Mouse (Mus musculus) stomach, embryonic 14.5 days (tissue): ENCODE data around the gene Tspear. TPM values are rescaled to one million over a fixed set of nuclear protein-coding genes. Genes with fewer than 3 reads are reported as not detected.

ENCODE experiments used
- ATAC-seq: fragments of 200-750 bp; cut with Nextera tagmentation; 2 replicates; pipeline ENCODE4 v1.8.0; 2017; ENCODE audit warnings: low read depth, moderate TSS enrichment; ENCODE audit not compliant: insufficient number of reproducible peaks, insufficient read depth, low FRiP score
- H3K27ac ChIP-seq: fragments of 300-500 bp; sonication (generic); 2 replicates; pipeline ENCODE4 v1.5.1; 2014; ENCODE audit warnings: mild to moderate bottlenecking, low read length, moderate library complexity, mixed read lengths
- H3K27me3 ChIP-seq: fragments of 300-500 bp; sonication (generic); 2 replicates; pipeline ENCODE4 v1.6.1; 2014; ENCODE audit warnings: low read length, control low read depth, mixed read lengths; ENCODE audit not compliant: control insufficient read depth, insufficient read depth
- H3K36me3 ChIP-seq: fragments of 300-500 bp; sonication (generic); 2 replicates; pipeline ENCODE4 v1.6.1; 2014; ENCODE audit warnings: mild to moderate bottlenecking, control low read depth, low read length, moderate library complexity, mixed read lengths; ENCODE audit not compliant: control insufficient read depth, insufficient read depth
- H3K4me1 ChIP-seq: fragments of 300-500 bp; sonication (generic); 2 replicates; pipeline ENCODE4 v1.6.1; 2014; ENCODE audit warnings: low read length, control low read depth, mixed read lengths; ENCODE audit not compliant: control insufficient read depth, insufficient read depth
- H3K4me2 ChIP-seq: fragments of 300-500 bp; sonication (generic); replicated peaks from 2 replicates; pipeline ENCODE4 v1.6.1; 2014; ENCODE audit warnings: low read depth, low read length, control low read depth
- H3K4me3 ChIP-seq: fragments of 300-500 bp; sonication (generic); 2 replicates; pipeline ENCODE4 v1.5.1; 2014; ENCODE audit warnings: low read depth, low read length, control low read depth
- H3K9ac ChIP-seq: fragments of 300-500 bp; sonication (generic); replicated peaks from 2 replicates; pipeline ENCODE4 v1.6.1; 2014; ENCODE audit warnings: low read depth, mild to moderate bottlenecking, control low read depth, low read length, moderate library complexity, mixed read lengths
- H3K9me3 ChIP-seq: fragments of 300-500 bp; sonication (generic); 2 replicates; pipeline ENCODE4 v1.6.1; 2016; ENCODE audit warnings: low read depth, low read length, control low read depth; ENCODE audit not compliant: control insufficient read depth
- WGBS: fragments of 180-500 bp; shearing (Covaris S2); extraction: QIAGEN DNeasy Blood & Tissue Kit; methylation state at CpG from one replicate; pipeline ENCODE4 v1.1.7; 2014; 5-methylcytosine and 5-hydroxymethylcytosine counted together
- polyA plus RNA-seq: library from polyadenylated mRNA; unstranded; fragments of >200 nt; fragmentation: Nextera tagmentation; extraction: Ambion mirVana; gene quantifications from 2 replicates; pipeline ENCODE4 v1.2.1, GENCODE M21; 2014

Tspear gene
- polyA plus RNA-seq, 1 experiment from 2014 or later, result 0.71 TPM

DNA sequence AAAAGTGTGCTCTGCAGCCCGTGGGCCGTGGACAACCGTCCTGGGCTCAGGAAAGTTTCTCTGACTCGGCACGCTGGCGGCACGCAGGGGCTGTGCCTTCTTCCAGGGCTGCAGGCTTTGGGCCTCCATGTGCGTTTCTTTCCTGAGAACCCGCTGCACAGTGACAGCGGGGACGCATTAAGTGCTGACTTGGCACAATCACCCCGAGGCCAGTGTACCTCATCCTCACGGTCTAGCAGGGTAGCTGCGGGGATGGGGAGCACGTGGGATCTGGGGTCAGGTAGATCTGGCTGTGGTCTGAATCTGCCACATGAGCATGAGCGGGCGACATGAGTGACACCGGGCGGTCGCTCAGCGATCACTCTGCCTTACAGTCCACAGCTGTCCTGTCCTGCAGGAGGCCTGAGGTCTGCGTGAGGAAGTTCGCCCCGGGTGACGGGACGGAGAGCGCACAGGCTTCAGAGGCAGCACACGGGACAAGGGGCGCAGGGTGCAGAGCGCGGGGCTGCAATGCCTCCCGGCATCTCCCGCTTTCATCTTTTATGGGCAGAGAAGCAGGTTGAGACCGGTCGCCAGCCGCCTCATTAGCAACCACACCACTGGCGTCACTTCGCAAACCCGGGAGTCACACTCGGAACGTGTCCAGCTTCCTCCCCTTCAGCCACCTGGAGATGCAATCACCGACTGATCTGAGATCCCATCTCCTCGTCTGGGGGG lies 22.3 kb upstream of the Tspear start:
- WGBS, result 41% methylated on average over 43 of the region's 43 CpGs
- no peaks in the 10 kb centered on the region for H3K27me3 ChIP-seq
- no peaks in the 10 kb centered on the region for H3K9me3 ChIP-seq
- no peak overlapping the region for H3K9ac ChIP-seq
- no peaks in the 10 kb centered on the region for H3K4me1 ChIP-seq
- no peaks in the 10 kb centered on the region for H3K36me3 ChIP-seq
- H3K27ac ChIP-seq, result no peak overlapping the region
- ATAC-seq, result no peak
- H3K4me3 ChIP-seq, result no peak overlapping the region
- H3K4me2 ChIP-seq, result no peak overlapping the region

DNA sequence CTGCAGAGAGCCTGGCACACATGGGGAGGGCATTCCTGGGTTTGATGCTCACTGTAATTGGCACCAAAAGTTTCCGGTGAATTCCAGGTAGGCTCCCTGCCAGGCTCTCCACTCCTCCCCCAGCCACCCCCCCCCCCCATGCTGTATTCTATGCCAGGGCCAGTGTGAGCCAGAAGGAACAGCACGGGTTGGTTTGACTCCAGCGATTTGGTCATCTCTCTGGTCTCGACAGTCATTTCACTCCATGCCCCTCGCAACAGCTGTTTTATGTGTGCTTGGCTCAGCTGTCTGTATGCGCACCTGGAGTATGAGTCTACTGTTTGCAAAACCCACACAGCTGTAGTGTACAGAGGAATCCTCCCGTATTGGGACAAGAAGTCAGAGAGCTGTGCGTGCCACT lies 20.0 kb upstream of the Tspear start:
- no peak overlapping the region for H3K4me3 ChIP-seq
- 51% methylated on average over 8 of the region's 8 CpGs for WGBS

DNA sequence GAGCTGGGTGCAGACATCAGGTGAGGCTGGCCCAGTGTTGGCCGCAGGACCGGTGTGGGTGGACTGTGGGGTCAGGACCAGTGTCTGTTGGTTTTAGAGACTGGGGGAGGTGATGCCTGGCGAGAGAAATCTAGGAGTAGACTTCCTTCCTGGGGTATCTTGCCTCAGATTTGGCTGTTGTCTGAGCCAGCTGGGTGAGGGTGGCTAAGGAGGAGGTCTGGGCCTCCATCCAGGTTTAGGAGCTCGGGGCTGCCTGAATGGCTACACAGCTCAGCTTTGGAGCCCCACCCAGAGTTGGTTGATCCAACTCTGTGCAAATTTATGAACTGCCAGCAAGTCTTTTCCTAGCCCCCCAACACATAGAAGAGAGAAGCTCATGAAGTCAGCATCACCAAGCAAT lies 19.0 kb upstream of the Tspear start:
- WGBS, result 75% methylated on average over 4 of the region's 4 CpGs
- Histone ChIP-seq H3K27ac (no peak overlapping the region), H3K4me3 (no peak overlapping the region), H3K27me3 (no peaks in the 10 kb centered on the region), H3K4me2 (no peak overlapping the region), H3K36me3 (no peaks in the 10 kb centered on the region), H3K4me1 (no peaks in the 10 kb centered on the region), H3K9me3 (no peaks in the 10 kb centered on the region), H3K9ac (no peak overlapping the region)
- no peak for ATAC-seq

More for the DNA sequence above, 20.0 kb upstream of the Tspear start:
- Histone ChIP-seq H3K4me1 (no peaks in the 10 kb centered on the region), H3K4me2 (no peak overlapping the region), H3K9me3 (no peaks in the 10 kb centered on the region), H3K9ac (no peak overlapping the region), H3K27ac (no peak overlapping the region), H3K36me3 (no peaks in the 10 kb centered on the region), H3K27me3 (no peaks in the 10 kb centered on the region)
- ATAC-seq, result no peak

DNA sequence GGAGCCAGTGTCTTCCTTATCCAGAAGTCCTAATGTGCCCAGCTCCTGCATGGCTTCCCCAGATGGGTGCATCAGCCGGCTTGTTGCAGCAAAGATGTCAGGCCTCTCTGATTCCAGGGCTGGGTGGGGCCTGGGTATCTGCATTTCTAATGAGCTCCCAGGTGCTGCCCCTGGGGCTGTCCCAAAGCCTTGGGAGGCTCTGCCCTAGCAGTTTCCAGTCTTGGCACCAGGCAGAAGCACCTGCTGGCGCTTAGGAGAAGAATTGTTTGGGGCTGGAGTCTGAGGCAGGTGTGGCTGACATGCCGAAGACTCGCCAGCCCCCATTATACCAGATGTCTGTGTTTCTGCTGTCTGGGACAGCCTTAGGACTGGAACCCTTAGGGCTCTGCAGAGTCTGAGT lies 15.7 kb upstream of the Tspear start:
- Histone ChIP-seq H3K9me3 (no peaks in the 10 kb centered on the region), H3K27me3 (peaks cover 3% of the 10 kb centered on the region; the same call in 1 of the 2 replicates), H3K4me3 (no peak overlapping the region), H3K9ac (no peak overlapping the region), H3K4me1 (no peaks in the 10 kb centered on the region), H3K27ac (no peak overlapping the region), H3K4me2 (no peak overlapping the region), H3K36me3 (no peaks in the 10 kb centered on the region)
- 78% methylated on average over 4 of the region's 4 CpGs for whole genome bisulfite sequencing
- ATAC-seq, result no peak

DNA sequence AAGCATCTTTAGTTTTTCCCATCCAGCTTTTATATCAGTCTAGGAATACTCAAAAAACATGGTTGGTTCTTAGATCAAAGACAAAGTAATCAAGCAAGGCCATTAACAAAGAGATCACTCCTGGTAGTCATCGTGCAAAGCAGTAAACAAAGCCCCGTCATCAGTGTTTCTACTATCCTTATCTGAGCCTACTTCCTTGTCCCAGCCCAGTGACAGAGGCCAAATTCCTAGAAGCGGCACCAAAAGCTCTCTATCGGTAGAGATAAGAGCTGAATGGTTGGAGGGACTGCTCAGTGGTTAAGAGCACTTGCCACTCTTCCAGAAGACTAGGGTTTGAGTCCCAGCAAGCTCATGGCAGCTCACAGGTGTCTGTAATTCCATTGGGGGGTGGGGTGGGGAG lies 14.8 kb upstream of the Tspear start:
- Histone ChIP-seq H3K27ac (no peak overlapping the region), H3K4me3 (no peak overlapping the region), H3K4me2 (no peak overlapping the region), H3K36me3 (no peaks in the 10 kb centered on the region), H3K27me3 (peaks cover 7% of the 10 kb centered on the region; the same call in 1 of the 2 replicates), H3K9ac (no peak overlapping the region), H3K4me1 (no peaks in the 10 kb centered on the region), H3K9me3 (no peaks in the 10 kb centered on the region)
- ATAC-seq, result no peak
- 39% methylated on average over 4 of the region's 4 CpGs for WGBS

DNA sequence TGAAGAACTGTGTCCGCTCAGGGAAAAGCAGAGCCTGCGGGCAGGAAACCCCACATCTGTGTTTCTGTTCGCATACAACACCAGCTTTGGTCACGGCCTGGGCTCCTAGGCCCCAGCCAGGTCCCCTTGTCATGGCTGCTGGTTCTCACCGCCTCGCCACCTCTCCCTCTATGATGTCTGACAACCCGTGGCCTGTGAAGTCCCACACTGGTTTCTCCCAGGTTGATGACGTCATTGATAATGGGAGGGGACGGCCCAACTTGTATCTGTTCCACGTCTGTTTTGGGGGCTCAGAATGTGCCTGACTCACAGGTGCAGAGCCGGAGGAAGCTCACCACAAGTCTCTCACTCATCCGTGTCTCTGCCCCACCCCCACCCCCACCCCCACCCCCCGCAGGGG lies 12.6 kb upstream of the Tspear start:
- Histone ChIP-seq H3K4me1 (peaks cover 7% of the 10 kb centered on the region; the same call in 1 of the 2 replicates), H3K27me3 (peaks cover 26% of the 10 kb centered on the region), H3K36me3 (no peaks in the 10 kb centered on the region), H3K9ac (no peak overlapping the region), H3K4me3 (no peak overlapping the region), H3K4me2 (no peak overlapping the region), H3K9me3 (no peaks in the 10 kb centered on the region), H3K27ac (no peak overlapping the region)
- WGBS, result 61% methylated on average over 13 of the region's 13 CpGs
- no peak for ATAC-seq

DNA sequence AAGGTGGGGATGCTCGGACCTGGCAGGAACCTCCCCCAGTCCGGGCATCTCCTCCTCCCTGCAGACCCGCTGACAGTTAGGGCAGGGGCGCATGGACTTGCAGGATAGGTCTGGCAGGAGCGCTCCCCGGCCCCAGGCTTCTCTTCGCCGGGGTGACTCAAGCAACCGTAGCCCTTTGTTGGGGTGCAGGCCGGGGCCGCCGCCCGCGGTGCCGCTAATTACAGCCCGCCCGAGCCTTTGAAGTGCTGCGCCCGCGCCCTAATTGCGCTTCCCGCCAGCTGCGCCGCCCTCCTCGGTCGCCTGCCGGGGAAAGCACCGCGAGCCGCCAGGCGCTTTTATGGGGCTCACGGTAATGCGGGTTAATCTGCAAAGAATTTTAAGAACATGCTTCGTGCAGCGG lies 8.8 kb upstream of the Tspear start:
- no peak for ATAC-seq
- Histone ChIP-seq H3K4me2 (peak overlapping the region; percentile 56), H3K27me3 (peaks cover 26% of the 10 kb centered on the region), H3K9me3 (no peaks in the 10 kb centered on the region), H3K36me3 (no peaks in the 10 kb centered on the region), H3K4me1 (peaks cover 7% of the 10 kb centered on the region; the same call in 1 of the 2 replicates), H3K27ac (no peak overlapping the region), H3K9ac (no peak overlapping the region), H3K4me3 (peak overlapping the region; percentile 25)
- WGBS, result under 1% methylated on average over 35 of the region's 35 CpGs

DNA sequence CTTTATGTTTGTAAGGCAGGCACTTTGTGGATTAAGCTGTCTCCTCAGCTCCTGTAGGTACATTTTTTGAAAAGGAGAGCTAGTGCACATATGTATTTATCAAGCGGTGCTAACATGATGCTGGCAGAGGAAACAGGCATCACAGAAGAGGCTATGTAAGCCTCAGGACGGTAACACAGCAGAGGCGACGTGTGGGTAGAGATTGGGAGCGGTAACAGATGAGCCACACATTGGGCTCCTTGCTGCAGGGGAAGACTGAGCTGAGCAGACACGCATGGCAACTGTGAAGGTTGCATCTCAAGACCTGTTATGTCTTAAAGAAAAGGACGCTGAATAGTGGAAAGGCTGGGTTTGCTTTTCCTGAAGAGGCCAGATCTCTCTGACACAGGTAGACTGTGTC lies 3.4 kb upstream of the Tspear start:
- Histone ChIP-seq H3K27ac (no peak overlapping the region), H3K4me1 (0 out of 2 replicates have a peak, but pooled peaks cover 4% of the 10 kb centered on the region), H3K4me3 (no peak overlapping the region), H3K9me3 (no peaks in the 10 kb centered on the region), H3K36me3 (no peaks in the 10 kb centered on the region), H3K27me3 (peaks cover 15% of the 10 kb centered on the region), H3K9ac (no peak overlapping the region), H3K4me2 (no peak overlapping the region)
- ATAC-seq, result no peak
- 77% methylated on average over 7 of the region's 7 CpGs for WGBS

DNA sequence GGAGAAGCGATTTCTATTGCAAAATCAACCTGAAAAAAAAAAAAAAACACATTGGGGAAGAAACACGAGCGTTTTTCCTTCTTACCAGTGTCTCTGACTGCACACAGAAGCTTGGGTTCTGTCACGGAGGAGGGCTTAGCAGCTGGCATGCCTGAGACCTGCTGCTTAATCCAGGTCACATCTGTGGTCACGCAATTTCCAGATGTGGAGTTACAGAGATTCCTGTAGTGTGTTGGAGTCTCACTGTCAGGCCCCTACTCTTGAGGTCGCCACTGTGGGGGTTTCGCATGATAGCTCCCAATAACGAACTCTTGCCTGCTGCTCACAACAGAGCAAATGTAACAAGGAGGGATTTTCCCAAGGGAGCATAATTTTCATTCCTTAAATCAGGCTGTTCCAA lies 2.2 kb upstream of the Tspear start:
- no peak overlapping the region for H3K9ac ChIP-seq
- ATAC-seq, result no peak
- WGBS, result 32% methylated on average over 8 of the region's 8 CpGs

More for the DNA sequence above, 2.2 kb upstream of the Tspear start:
- H3K4me1 ChIP-seq, result 0 out of 2 replicates have a peak, but pooled peaks cover 4% of the 10 kb centered on the region
- no peak overlapping the region for H3K4me2 ChIP-seq
- no peak overlapping the region for H3K4me3 ChIP-seq
- H3K27ac ChIP-seq, result no peak overlapping the region
- H3K27me3 ChIP-seq, result peaks cover 11% of the 10 kb centered on the region; the same call in 1 of the 2 replicates
- H3K36me3 ChIP-seq, result no peaks in the 10 kb centered on the region
- H3K9me3 ChIP-seq, result no peaks in the 10 kb centered on the region
